30 mouse cellular contexts compared by ENCODE assay signal in genomic region chr17:46119641-46120040, GRCm38 (mm10). TPM values are rescaled to one million over a fixed set of nuclear protein-coding genes. Genes with fewer than 3 reads are reported as not detected.
DNase-seq lines count a peak whose midpoint lies in the region; ATAC-seq and TF ChIP-seq lines count a peak whose summit lies in the region.
"Had no signal": no experiment of that assay in that cellular context is flagged by ENCODE, and none has a peak within 500 bp of the region (broad histone marks: within the 10 kb centered on the region; RNA-seq: fewer than 3 reads in every experiment).

No protein-coding gene starts in this region.

- H3K4me1 ChIP-seq in heart, adult 2 months (ENCODE audit: control insufficient read depth, insufficient read depth, low read length): peaks cover 7% of the 10 kb centered on the region
- H3K4me1 ChIP-seq: forebrain, embryonic 15.5 days; liver, embryonic 13.5 days; midbrain, embryonic 12.5 days had no signal

- TF ChIP-seq CTCF in heart, adult 2 months (IDR thresholded peaks at IDR 0.05): no peak

- no peaks in the 10 kb centered on the region for H3K27me3 ChIP-seq in heart, adult 2 months (ENCODE audit: control insufficient read depth, insufficient read depth, low read length)
- H3K27me3 ChIP-seq: CH12.LX; embryonic facial prominence, embryonic 13.5 days; forebrain, embryonic 15.5 days; hindbrain, embryonic 13.5 days; limb, embryonic 15.5 days; liver, embryonic 13.5 days; megakaryocyte, embryonic 14.5 days; midbrain, embryonic 12.5 days; neural tube, embryonic 13.5 days; stomach, embryonic 15.5 days had no signal

- intact Hi-C loops in heart, adult 2 months (cut with DNase I): loop anchor here (5.0 kb wide), 1 partner anchor 307 kb away; no protein-coding TSS in a partner anchor
- intact Hi-C loops in heart, postnatal 10 days (cut with DNase I): no loop called here

- no peak for TF ChIP-seq EP300 in heart, adult 2 months (IDR thresholded peaks at IDR 0.05; ENCODE audit: insufficient read depth, low read depth, low read length)

- H3K27ac ChIP-seq in heart, adult 2 months: peak overlapping the region; percentile 47
- H3K27ac ChIP-seq: embryonic facial prominence, embryonic 13.5 days; forebrain, embryonic 10.5 days; forebrain, embryonic 15.5 days; hindbrain, embryonic 13.5 days; limb, embryonic 15.5 days; liver, embryonic 13.5 days; midbrain, embryonic 12.5 days; neural tube, embryonic 13.5 days; stomach, embryonic 15.5 days had no signal

- ATAC-seq in frontal cortex, adult (ENCODE audit: low TSS enrichment): peak; percentile 94
- ATAC-seq: forebrain, embryonic 15.5 days; intestine, postnatal 0 days; lung, postnatal 0 days had no signal

- H3K36me3 ChIP-seq in heart, adult 2 months (ENCODE audit: control insufficient read depth, insufficient read depth, low read length): no peaks in the 10 kb centered on the region; the same call in 1 of the 2 replicates

- H3K4me3 ChIP-seq in heart, adult 2 months: no peak overlapping the region
- H3K4me3 ChIP-seq: embryonic facial prominence, embryonic 13.5 days; forebrain, embryonic 10.5 days; forebrain, embryonic 15.5 days; hindbrain, embryonic 13.5 days; limb, embryonic 15.5 days; liver, embryonic 13.5 days; megakaryocyte, embryonic 14.5 days; midbrain, embryonic 12.5 days; neural tube, embryonic 13.5 days; stomach, embryonic 15.5 days had no signal

- no peak overlapping the region for H3K9ac ChIP-seq in heart, adult 2 months (ENCODE audit: low read depth, low read length)
- H3K9ac ChIP-seq: embryonic facial prominence, embryonic 13.5 days; forebrain, embryonic 15.5 days; hindbrain, embryonic 13.5 days; limb, embryonic 15.5 days; liver, embryonic 13.5 days; midbrain, embryonic 12.5 days; neural tube, embryonic 13.5 days; stomach, embryonic 15.5 days had no signal

- 63% methylated on average over 10 of the region's 10 CpGs for WGBS in heart, adult 2 months

- H3K79me2 ChIP-seq in heart, adult 2 months (replicated peaks; ENCODE audit: control insufficient read depth, insufficient read depth, low read length): no peaks in the 10 kb centered on the region

- TF ChIP-seq POLR2A in heart, adult 2 months (IDR thresholded peaks at IDR 0.05; ENCODE audit: insufficient read depth, low read depth, low read length): no peak

- DNase-seq in frontal cortex, postnatal 10 days (ENCODE audit: low spot score in 2 of 2): no peak
- DNase-seq in heart, adult 2 months: no peak
- no peak for DNase-seq in heart, postnatal 10 days
- DNase-seq in right cerebral cortex, postnatal 25 days: peak; percentile 53
- DNase-seq in right cerebral cortex, postnatal 14 days: no peak
- peak; percentile 70 for DNase-seq in telencephalon, adult 2 months (ENCODE audit: low read depth, low spot score)
- no peak for DNase-seq in cerebellum, postnatal 14 days
- DNase-seq: adrenal gland, postnatal 10 days; cerebellum, adult 11-12 months; cerebellum, adult 9-11 months; heart, postnatal 4 days; kidney, adult 9 months; kidney, postnatal 10 days; liver, embryonic 13.5 days; lung, adult 18-20 months; lung, postnatal 4 days; thymus, postnatal 14 days had no signal

RNA-seq across cellular contexts. Expression of gene Mrps18a, which starts 8.9 kb away (rescaled TPM):
- 100 to 1,000 TPM; 128 to 140 TPM for total RNA-seq in heart, adult 2 months (2021)
- 99.4 and 99.6 TPM in 2 replicates for polyA plus RNA-seq in heart, adult 2 months (2012; rRNA removed)
- total RNA-seq in heart, postnatal 10 days (2021): 100 to 1,000 TPM; 121 to 129 TPM

RNA-seq across cellular contexts. Expression of gene Rsph9, which starts 24.4 kb away (rescaled TPM):
- total RNA-seq in heart, adult 2 months (2021): 1 to 10 TPM; 1.0 to 1.4 TPM
- 1.7 and 2.4 TPM in 2 replicates for polyA plus RNA-seq in heart, adult 2 months (2012; rRNA removed)
- 1 to 10 TPM; 1.3 to 2.3 TPM for total RNA-seq in heart, postnatal 10 days (2021)

RNA-seq across cellular contexts. Expression of gene Mad2l1bp, which starts 33.7 kb away (rescaled TPM):
- total RNA-seq in heart, adult 2 months (2021): 10 to 100 TPM; 17.1 to 24.1 TPM
- polyA plus RNA-seq in heart, adult 2 months (2012; rRNA removed): 21.0 and 27.1 TPM in 2 replicates
- 10 to 100 TPM; 18.5 to 21.6 TPM for total RNA-seq in heart, postnatal 10 days (2021)

RNA-seq across cellular contexts. Expression of gene Gtpbp2, which starts 41.2 kb away (rescaled TPM):
- total RNA-seq in heart, adult 2 months (2021): 10 to 100 TPM; 55.2 to 57.3 TPM
- 94.4 and 132 TPM in 2 replicates for polyA plus RNA-seq in heart, adult 2 months (2012; rRNA removed)
- total RNA-seq in heart, postnatal 10 days (2021): 10 to 100 TPM; 83.5 to 84.8 TPM

Comparison
In these comparisons a context has a peak if more than half of its experiments do, and no peak if none do; other contexts are left out.
1. DNase-seq: peak in right cerebral cortex, postnatal 25 days (single experiment) and telencephalon, adult 2 months (single experiment); none in frontal cortex, postnatal 10 days (0 of 2), heart, adult 2 months (0 of 2), heart, postnatal 10 days (0 of 2), right cerebral cortex, postnatal 14 days (single experiment) and cerebellum, postnatal 14 days (0 of 2).